21 mouse cellular contexts compared by ENCODE assay signal in the genomic region with DNA sequence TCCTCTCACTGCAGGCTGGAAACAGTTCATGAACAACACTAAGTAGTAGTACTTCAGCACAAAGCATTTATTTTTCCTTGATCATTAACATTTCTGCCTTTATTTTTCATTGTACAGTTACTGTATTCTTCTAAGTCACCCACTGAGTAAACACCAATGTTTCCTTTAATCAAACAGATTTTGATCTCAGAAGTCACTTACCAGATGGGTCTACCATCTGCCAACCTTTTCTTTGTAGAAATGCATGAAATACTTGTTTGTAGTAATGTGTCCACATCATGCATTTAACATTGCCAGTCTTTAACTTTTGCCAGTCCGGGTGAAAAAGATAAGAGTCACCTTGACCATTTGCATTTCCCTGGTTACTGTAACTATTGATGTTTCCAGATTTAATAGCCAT. TPM values are rescaled to one million over a fixed set of nuclear protein-coding genes. Genes with fewer than 3 reads are reported as not detected.
DNase-seq lines count a peak whose midpoint lies in the region; ATAC-seq and TF ChIP-seq lines count a peak whose summit lies in the region.
"Had no signal": no experiment of that assay in that cellular context is flagged by ENCODE, and none has a peak within 500 bp of the region (broad histone marks: within the 10 kb centered on the region; RNA-seq: fewer than 3 reads in every experiment).

No protein-coding gene starts in this region.

- no peak overlapping the region for H3K9ac ChIP-seq in forebrain, embryonic 14.5 days (ENCODE audit: low read length)
- no peak overlapping the region for H3K9ac ChIP-seq in midbrain, postnatal 0 days (replicated peaks; ENCODE audit: low read length, poor library complexity, severe bottlenecking)
- H3K9ac ChIP-seq in midbrain, embryonic 14.5 days (replicated peaks; ENCODE audit: low read length): no peak overlapping the region
- H3K9ac ChIP-seq: heart, embryonic 12.5 days; hindbrain, embryonic 14.5 days; intestine, embryonic 15.5 days had no signal

- no peak for TF ChIP-seq CTCF in midbrain, postnatal 0 days (IDR thresholded peaks at IDR 0.05)

- no peak overlapping the region for H3K4me3 ChIP-seq in forebrain, embryonic 14.5 days (ENCODE audit: low read depth, low read length)
- no peak overlapping the region for H3K4me3 ChIP-seq in forebrain, embryonic 10.5 days
- no peak overlapping the region for H3K4me3 ChIP-seq in midbrain, postnatal 0 days (ENCODE audit: low read depth, low read length)
- H3K4me3 ChIP-seq in midbrain, embryonic 14.5 days (replicated peaks; ENCODE audit: low read depth, low read length): no peak overlapping the region
- H3K4me3 ChIP-seq: embryonic facial prominence, embryonic 10.5 days; gastrocnemius, adult 2 months; heart, embryonic 12.5 days; hindbrain, embryonic 10.5 days; intestine, embryonic 15.5 days had no signal

- no peaks in the 10 kb centered on the region for H3K27me3 ChIP-seq in forebrain, embryonic 14.5 days (replicated peaks; ENCODE audit: control insufficient read depth, insufficient read depth, low read length)
- H3K27me3 ChIP-seq in forebrain, embryonic 10.5 days (ENCODE audit: poor library complexity, severe bottlenecking): no peaks in the 10 kb centered on the region
- H3K27me3 ChIP-seq in midbrain, postnatal 0 days (ENCODE audit: insufficient read depth, low read length): no peaks in the 10 kb centered on the region
- H3K27me3 ChIP-seq in midbrain, embryonic 14.5 days (ENCODE audit: control insufficient read depth, insufficient read depth, low read length): no peaks in the 10 kb centered on the region
- H3K27me3 ChIP-seq: heart, embryonic 12.5 days; intestine, embryonic 15.5 days had no signal

- ATAC-seq in cerebellum, adult (ENCODE audit: insufficient number of reproducible peaks, low FRiP score, low TSS enrichment): peak; percentile 69; the same call in 1 of the 2 replicates
- peak; percentile 59; the same call in 1 of the 2 replicates for ATAC-seq in forebrain, embryonic 14.5 days
- ATAC-seq in midbrain, postnatal 0 days (ENCODE audit: low FRiP score): no peak
- no peak for ATAC-seq in midbrain, embryonic 14.5 days (ENCODE audit: low FRiP score, low TSS enrichment)
- ATAC-seq: CD4-positive, CD25-positive, alpha-beta regulatory T cell, adult 4 months; intestine, embryonic 15.5 days had no signal

- no peak overlapping the region for H3K4me2 ChIP-seq in forebrain, embryonic 14.5 days (ENCODE audit: low read length)
- no peak overlapping the region for H3K4me2 ChIP-seq in midbrain, postnatal 0 days (ENCODE audit: low read depth, low read length, poor library complexity, severe bottlenecking)
- H3K4me2 ChIP-seq in midbrain, embryonic 14.5 days (ENCODE audit: low read length): no peak overlapping the region
- H3K4me2 ChIP-seq: heart, embryonic 12.5 days; hindbrain, embryonic 14.5 days; intestine, embryonic 15.5 days had no signal

- DNase-seq in cerebellum, postnatal 4 days (ENCODE audit: low spot score in 2 of 2): no peak
- DNase-seq in forebrain, embryonic 14.5 days (ENCODE audit: low spot score): peak; percentile 64
- DNase-seq in forebrain, embryonic 10.5 days (ENCODE audit: extremely low spot score, low spot score): no peak
- peak; percentile 2 for DNase-seq in midbrain, postnatal 0 days (ENCODE audit: low spot score)
- no peak for DNase-seq in midbrain, embryonic 14.5 days
- no peak for DNase-seq in frontal cortex, postnatal 36 days (ENCODE audit: low spot score in 2 of 2)
- DNase-seq: adrenal gland, adult 8-10 months; adrenal gland, postnatal 36 days; B cell, adult 2 months; cerebellum, postnatal 25 days; gastrocnemius, adult 2 months; gastrocnemius, postnatal 25 days; kidney, adult 2 months had no signal

- H3K36me3 ChIP-seq in forebrain, embryonic 14.5 days (ENCODE audit: control insufficient read depth, insufficient read depth, low read length): peaks cover 13% of the 10 kb centered on the region
- peaks cover 66% of the 10 kb centered on the region for H3K36me3 ChIP-seq in forebrain, embryonic 10.5 days (replicated peaks)
- peaks cover 3% of the 10 kb centered on the region; the same call in 1 of the 2 replicates for H3K36me3 ChIP-seq in midbrain, postnatal 0 days (ENCODE audit: insufficient read depth, low read length)
- peaks cover 38% of the 10 kb centered on the region for H3K36me3 ChIP-seq in midbrain, embryonic 14.5 days (ENCODE audit: control insufficient read depth, insufficient read depth, low read length)
- H3K36me3 ChIP-seq: intestine, embryonic 15.5 days had no signal

- WGBS in forebrain, embryonic 14.5 days: 69% methylated on average over 1 of the region's 1 CpGs
- 90% methylated on average over 1 of the region's 1 CpGs for WGBS in forebrain, embryonic 10.5 days
- WGBS in midbrain, postnatal 0 days: 77% methylated on average over 1 of the region's 1 CpGs
- 68% methylated on average over 1 of the region's 1 CpGs for WGBS in midbrain, embryonic 14.5 days

- no peaks in the 10 kb centered on the region for H3K9me3 ChIP-seq in forebrain, embryonic 14.5 days (replicated peaks; ENCODE audit: control insufficient read depth, low read length)
- H3K9me3 ChIP-seq in forebrain, embryonic 10.5 days: no peaks in the 10 kb centered on the region
- H3K9me3 ChIP-seq in midbrain, postnatal 0 days (ENCODE audit: low read length): no peaks in the 10 kb centered on the region
- H3K9me3 ChIP-seq in midbrain, embryonic 14.5 days (ENCODE audit: control insufficient read depth, low read length): no peaks in the 10 kb centered on the region
- H3K9me3 ChIP-seq: embryonic facial prominence, embryonic 10.5 days; G1E; heart, embryonic 12.5 days; hindbrain, embryonic 10.5 days; intestine, embryonic 15.5 days had no signal

- H3K27ac ChIP-seq in forebrain, embryonic 14.5 days (ENCODE audit: low read depth, low read length): no peak overlapping the region
- no peak overlapping the region for H3K27ac ChIP-seq in forebrain, embryonic 10.5 days
- H3K27ac ChIP-seq in midbrain, postnatal 0 days (ENCODE audit: low read depth, low read length): no peak overlapping the region
- no peak overlapping the region for H3K27ac ChIP-seq in midbrain, embryonic 14.5 days (replicated peaks; ENCODE audit: low read depth, low read length)
- H3K27ac ChIP-seq: embryonic facial prominence, embryonic 10.5 days; gastrocnemius, adult 2 months; hindbrain, embryonic 10.5 days; hindbrain, embryonic 14.5 days; intestine, embryonic 15.5 days had no signal

- no peaks in the 10 kb centered on the region for H3K4me1 ChIP-seq in forebrain, embryonic 14.5 days (ENCODE audit: control insufficient read depth, insufficient read depth, low read length)
- H3K4me1 ChIP-seq in forebrain, embryonic 10.5 days: no peaks in the 10 kb centered on the region
- no peaks in the 10 kb centered on the region for H3K4me1 ChIP-seq in midbrain, postnatal 0 days (ENCODE audit: insufficient read depth, low read length)
- H3K4me1 ChIP-seq in midbrain, embryonic 14.5 days (ENCODE audit: control insufficient read depth, insufficient read depth, low read length): no peaks in the 10 kb centered on the region
- H3K4me1 ChIP-seq: embryonic facial prominence, embryonic 10.5 days; heart, embryonic 12.5 days; hindbrain, embryonic 10.5 days; intestine, embryonic 15.5 days had no signal

RNA-seq across cellular contexts. Expression of a gene that starts 21.1 kb away (rescaled TPM):
- polyA plus RNA-seq in forebrain, embryonic 14.5 days (2014; fragmentation: Nextera tagmentation; extraction: Ambion mirVana): 108 and 118 TPM in 2 replicates
- polyA plus RNA-seq in forebrain, embryonic 10.5 days (2016; fragmentation: Nextera tagmentation; extraction: Ambion mirVana): 116 and 125 TPM in 2 replicates
- 27.2 and 29.8 TPM in 2 replicates for total RNA-seq in midbrain, postnatal 0 days (2014; rRNA removed)
- polyA plus RNA-seq in midbrain, postnatal 0 days (2015; fragmentation: Nextera tagmentation; extraction: Ambion mirVana): 69.7 and 70.8 TPM in 2 replicates
- 99.7 and 108 TPM in 2 replicates for polyA plus RNA-seq in midbrain, embryonic 14.5 days (2014; fragmentation: Nextera tagmentation; extraction: Ambion mirVana)

Comparison
In these comparisons a context has a peak if more than half of its experiments do, and no peak if none do; other contexts are left out.
1. DNase-seq: peak in forebrain, embryonic 14.5 days (single experiment) and midbrain, postnatal 0 days (single experiment); none in cerebellum, postnatal 4 days (0 of 2), forebrain, embryonic 10.5 days (single experiment), midbrain, embryonic 14.5 days (single experiment) and frontal cortex, postnatal 36 days (0 of 2).
2. ATAC-seq: peak in cerebellum, adult (single experiment) and forebrain, embryonic 14.5 days (single experiment); none in midbrain, postnatal 0 days (single experiment) and midbrain, embryonic 14.5 days (single experiment).